Mouse (Mus musculus) hindbrain, postnatal 0 days (tissue): ENCODE measurements at regions not wholly inside any gene's neighbourhood (a gene's known extent, or its start where the extent isn't known, plus 50 kb on each side); places are given as distances from the start of the nearest gene placed in this dataset.
A peak's percentile ranks its signal among the peaks of the same experiment; 100 is the strongest.
"Not testable (repeated sequence)": the region's sequence is repeated elsewhere in the genome, so short reads cannot be mapped to it uniquely, and the experiment has no call there.

ENCODE experiments used
- ATAC-seq: fragments of 200-750 bp; cut with Nextera tagmentation; 2 replicates; pipeline ENCODE4 v1.8.0; 2017; ENCODE audit warnings: mild to moderate bottlenecking, moderate TSS enrichment, moderate library complexity
- DNase-seq: peaks from one replicate; pipeline ENCODE4 v3.0.0-alpha.2; 2015; ENCODE audit warnings: low spot score
- H3K27ac ChIP-seq: fragments of 300-500 bp; sonication (generic); 2 replicates; pipeline ENCODE4 v1.5.1; 2014; ENCODE audit warnings: mild to moderate bottlenecking
- H3K27me3 ChIP-seq: fragments of 300-500 bp; sonication (generic); 2 replicates; pipeline ENCODE4 v1.6.1; 2014; ENCODE audit warnings: low read length, mixed read lengths; ENCODE audit not compliant: insufficient read depth
- H3K36me3 ChIP-seq: fragments of 300-500 bp; sonication (generic); 2 replicates; pipeline ENCODE4 v1.6.1; 2014; ENCODE audit warnings: low read length, mixed read lengths; ENCODE audit not compliant: insufficient read depth
- H3K4me1 ChIP-seq: fragments of 300-500 bp; sonication (generic); 2 replicates; pipeline ENCODE4 v1.6.1; 2014; ENCODE audit warnings: antibody characterized with exemption, low read length, mixed read lengths; ENCODE audit not compliant: insufficient read depth
- H3K4me2 ChIP-seq: fragments of 300-500 bp; sonication (generic); 2 replicates; pipeline ENCODE4 v1.6.1; 2014; ENCODE audit warnings: low read depth, mild to moderate bottlenecking, low read length, moderate library complexity, mixed read lengths
- H3K4me3 ChIP-seq: fragments of 300-500 bp; sonication (generic); 2 replicates; pipeline ENCODE4 v1.5.1; 2014; ENCODE audit warnings: low read length
- H3K9ac ChIP-seq: fragments of 300-500 bp; sonication (generic); replicated peaks from 2 replicates; pipeline ENCODE4 v1.6.1; 2014; ENCODE audit warnings: mild to moderate bottlenecking, low read length, moderate library complexity, mixed read lengths
- H3K9me3 ChIP-seq: fragments of 300-500 bp; sonication (generic); 2 replicates; pipeline ENCODE4 v1.6.1; 2016; ENCODE audit warnings: low read length, mixed read lengths
- CTCF ChIP-seq: IDR thresholded peaks from 2 replicates; pipeline ENCODE4 v1.5.1; 2016; ENCODE audit warnings: antibody characterized with exemption, control low read depth, low read depth
- WGBS: fragments of 180-500 bp; shearing (Covaris S2); extraction: QIAGEN DNeasy Blood & Tissue Kit; methylation state at CpG from one replicate; pipeline ENCODE4 v1.1.7; 2014; 5-methylcytosine and 5-hydroxymethylcytosine counted together

DNA sequence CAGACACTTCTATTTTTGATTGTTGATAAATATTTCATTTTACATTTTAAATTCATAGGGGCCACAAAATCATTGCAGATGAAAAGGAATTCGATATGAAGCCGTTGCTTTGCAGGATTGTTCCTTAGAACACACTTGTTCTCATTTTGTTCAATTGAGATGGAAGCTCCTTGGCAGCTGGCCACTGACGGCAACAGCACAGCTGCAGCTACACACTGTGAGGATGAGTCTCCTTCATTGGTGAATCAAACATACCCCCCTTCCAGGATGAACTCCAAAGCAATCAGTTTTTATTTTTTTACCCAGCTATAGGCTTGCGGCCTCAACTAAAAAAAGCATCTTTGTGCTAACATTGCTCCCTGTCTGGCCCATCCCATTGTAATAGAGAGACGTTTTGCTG is 475.1 kb downstream of the Tbl1xr1 start:
- no peak for TF ChIP-seq CTCF
- Histone ChIP-seq H3K36me3 (no peaks in the 10 kb centered on the region), H3K27me3 (no peaks in the 10 kb centered on the region), H3K9ac (no peak overlapping the region), H3K4me1 (no peaks in the 10 kb centered on the region), H3K27ac (no peak overlapping the region), H3K9me3 (no peaks in the 10 kb centered on the region), H3K4me2 (no peak overlapping the region), H3K4me3 (no peak overlapping the region)
- no peak for ATAC-seq
- WGBS = 45% methylated on average over 5 of the region's 5 CpGs
- DNase-seq = peak; percentile 69

DNA sequence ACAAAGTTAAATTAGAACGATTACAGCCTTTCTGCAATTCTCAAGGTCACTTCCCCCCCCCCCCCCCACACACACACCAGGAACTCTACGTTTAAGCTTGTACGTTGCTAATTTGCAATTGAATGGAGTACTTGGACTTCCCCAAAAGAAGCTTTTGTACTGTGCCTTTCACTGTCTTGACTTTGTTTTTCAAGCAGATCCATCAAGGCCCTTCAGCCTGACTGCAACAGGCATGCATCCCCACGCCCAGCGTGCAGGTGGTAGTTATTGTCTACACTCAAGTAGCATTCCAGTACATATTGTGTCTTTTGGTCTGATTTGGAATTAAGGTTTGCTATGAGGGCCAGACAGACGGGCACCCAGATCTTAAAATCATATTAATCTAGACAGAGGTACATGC is 483.1 kb downstream of the Tbl1xr1 start:
- no peak for TF ChIP-seq CTCF
- Histone ChIP-seq H3K27me3 (no peaks in the 10 kb centered on the region), H3K9ac (no peak overlapping the region), H3K36me3 (no peaks in the 10 kb centered on the region), H3K9me3 (peaks cover 4% of the 10 kb centered on the region; the same call in 1 of the 2 replicates), H3K27ac (no peak overlapping the region), H3K4me2 (no peak overlapping the region), H3K4me3 (no peak overlapping the region), H3K4me1 (no peaks in the 10 kb centered on the region)
- WGBS = 53% methylated on average over 6 of the region's 6 CpGs
- ATAC-seq (no peak), DNase-seq (no peak)

DNA sequence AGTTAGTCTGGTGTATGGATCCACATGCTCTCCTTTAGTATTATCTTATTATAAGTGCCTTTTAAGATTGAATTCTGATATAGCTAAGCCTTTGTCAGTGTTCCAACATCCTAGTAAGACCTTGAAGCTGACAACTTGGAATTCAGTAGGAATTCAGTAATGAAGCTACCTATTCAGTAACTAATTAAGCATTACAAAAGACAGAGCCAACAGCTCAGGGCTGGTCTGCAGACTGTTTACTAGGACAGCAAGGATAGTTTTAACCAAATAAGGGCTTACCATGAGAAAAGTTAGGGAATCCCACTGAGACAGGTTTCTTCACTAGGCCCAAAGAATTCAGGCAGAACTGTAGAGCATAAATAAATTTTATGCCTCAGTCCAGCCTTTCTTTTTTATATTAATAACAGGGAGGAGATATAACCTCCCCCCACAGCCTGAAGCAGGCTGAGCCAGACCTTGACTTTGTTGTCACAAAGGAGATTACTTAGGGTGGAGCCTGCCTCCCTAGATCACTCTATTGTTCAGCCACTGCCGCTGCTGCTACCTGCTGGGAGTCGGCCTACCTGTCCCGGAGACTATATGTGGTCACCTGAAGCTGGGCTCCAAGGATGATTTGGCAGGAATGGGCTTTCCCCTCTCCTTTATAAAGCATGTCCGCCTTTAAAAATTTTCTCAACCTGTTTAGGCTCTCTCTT is 484.2 kb downstream of the Tbl1xr1 start:
- H3K36me3 ChIP-seq, ATAC-seq, H3K4me1 ChIP-seq, H3K9ac ChIP-seq, H3K4me2 ChIP-seq, DNase-seq, H3K27ac ChIP-seq, H3K9me3 ChIP-seq, H3K27me3 ChIP-seq, H3K4me3 ChIP-seq: not testable (repeated sequence)
- 88% methylated on average over 4 of the region's 4 CpGs for WGBS
